Mouse (Mus musculus) central nervous system, embryonic 18 days (tissue): ENCODE data around the gene Izumo1. TPM values are rescaled to one million over a fixed set of nuclear protein-coding genes. Genes with fewer than 3 reads are reported as not detected.

ENCODE experiments used
- polyA plus RNA-seq: library from polyadenylated mRNA; depleted of rRNA; stranded (reverse); fragments of >200 nt; gene quantifications from 2 replicates; pipeline ENCODE4 v1.2.3, GENCODE M21; 2012; rRNA removed

Gene Izumo1
- 0.10 and 0.19 TPM in 2 replicates for polyA plus RNA-seq

DNA sequence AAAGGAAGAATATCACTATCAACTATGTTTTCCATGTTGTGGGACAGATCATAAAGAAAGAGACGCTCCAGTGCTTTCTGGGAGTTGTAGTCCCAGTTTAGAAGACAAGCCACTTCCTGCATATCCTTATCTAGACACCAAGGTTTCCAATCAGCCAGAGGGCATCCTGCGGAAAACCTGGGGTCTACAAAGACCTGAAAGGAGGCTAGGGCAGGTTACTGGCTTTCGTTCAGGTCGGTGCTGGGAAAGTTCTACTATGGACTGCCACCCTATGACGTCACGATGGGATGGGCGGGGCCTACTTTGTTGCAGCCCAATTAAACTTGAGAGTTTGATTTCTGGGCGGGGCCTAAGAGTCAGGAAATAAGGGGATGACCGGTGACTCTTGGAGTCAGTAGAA is at the start of gene Izumo1:
TSS of gene Izumo1 (plus strand) at position 369 of the 400 bp plus-strand sequence.

DNA sequence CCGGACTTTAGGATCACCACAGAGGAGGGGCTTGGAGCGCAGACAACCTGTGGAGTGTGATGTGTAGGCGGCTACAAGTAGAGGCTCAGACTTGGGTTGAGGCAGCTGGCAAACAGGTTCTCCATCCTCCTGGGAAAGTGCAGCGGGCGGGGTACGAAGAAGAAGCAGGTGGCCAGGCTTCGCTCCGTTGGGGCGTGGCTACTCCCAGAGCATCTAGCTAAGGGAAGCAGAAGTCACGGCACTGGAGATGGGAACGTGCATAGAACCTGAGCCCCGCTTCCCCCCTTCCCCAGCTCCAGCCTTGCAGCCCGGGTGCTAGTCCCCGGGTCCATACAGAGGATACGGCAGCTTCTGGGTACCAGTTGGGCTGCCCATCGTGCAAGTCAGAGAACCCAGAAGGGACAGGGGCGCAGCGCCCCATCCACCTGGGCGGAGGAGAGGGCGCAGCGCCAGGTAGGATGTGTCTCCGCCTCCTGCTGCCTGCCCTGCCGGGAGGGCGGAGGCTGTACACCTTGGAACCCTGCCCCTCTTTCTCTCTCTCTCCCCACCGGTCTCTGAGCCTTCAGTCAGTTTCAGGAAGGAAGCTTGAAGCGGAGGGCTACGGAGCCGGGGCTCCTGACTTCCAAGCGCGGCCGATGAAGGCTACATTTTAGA is 4.4 kb upstream of the Izumo1 start, which contains the start of gene Fut1:
TSS of gene Fut1 (plus strand) at position 248 of the 654 bp plus-strand sequence.

DNA sequence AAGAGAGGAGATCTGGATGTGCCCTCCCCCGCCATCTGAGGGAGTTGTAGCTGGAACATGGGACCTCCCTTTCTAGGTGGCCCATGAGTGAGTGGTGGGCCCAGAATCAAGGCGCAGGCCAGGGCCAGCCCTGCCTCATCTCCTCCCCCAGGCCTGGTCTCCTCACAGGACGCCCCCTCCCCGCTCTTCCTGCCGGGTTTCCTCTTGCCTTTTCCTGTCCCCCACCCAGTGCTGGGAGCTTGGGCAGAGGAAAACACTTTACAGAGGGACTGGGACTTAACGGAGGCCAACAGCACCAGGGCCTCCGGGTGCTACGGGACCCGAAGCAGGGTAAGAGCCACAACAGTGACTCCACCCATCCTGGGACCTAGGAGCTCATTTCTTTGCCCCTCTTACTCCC is 5.7 kb downstream of the Izumo1 start, which contains the start of gene Rasip1:
TSS of gene Rasip1 (plus strand) at position 228 of the 400 bp plus-strand sequence.

DNA sequence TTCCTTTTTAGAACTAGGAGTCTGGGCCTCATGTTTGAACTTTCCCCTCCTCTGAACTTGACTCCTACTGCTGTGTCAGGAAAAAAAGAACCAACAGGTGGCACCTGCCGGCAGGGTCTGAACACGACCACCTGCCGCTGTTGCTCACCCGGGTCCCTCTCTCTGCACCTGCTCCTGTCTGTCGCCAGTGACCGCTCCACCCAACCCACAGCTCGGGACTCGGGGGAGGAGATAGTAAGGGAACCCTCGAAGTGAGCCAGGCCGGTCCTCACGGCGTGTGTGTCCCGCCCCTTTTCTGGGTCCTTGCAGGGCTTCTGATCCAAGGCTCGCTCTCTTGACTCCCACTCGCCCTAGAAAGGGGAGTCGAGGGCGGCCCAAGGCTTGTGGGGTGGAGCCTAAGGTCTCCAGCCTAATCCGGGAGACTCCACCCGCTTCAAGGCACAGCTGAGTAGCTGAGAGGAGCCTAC is 18.0 kb downstream of the Izumo1 start, which contains the start of gene Mamstr:
TSS of gene Mamstr (plus strand) at position 417 of the 467 bp plus-strand sequence.

DNA sequence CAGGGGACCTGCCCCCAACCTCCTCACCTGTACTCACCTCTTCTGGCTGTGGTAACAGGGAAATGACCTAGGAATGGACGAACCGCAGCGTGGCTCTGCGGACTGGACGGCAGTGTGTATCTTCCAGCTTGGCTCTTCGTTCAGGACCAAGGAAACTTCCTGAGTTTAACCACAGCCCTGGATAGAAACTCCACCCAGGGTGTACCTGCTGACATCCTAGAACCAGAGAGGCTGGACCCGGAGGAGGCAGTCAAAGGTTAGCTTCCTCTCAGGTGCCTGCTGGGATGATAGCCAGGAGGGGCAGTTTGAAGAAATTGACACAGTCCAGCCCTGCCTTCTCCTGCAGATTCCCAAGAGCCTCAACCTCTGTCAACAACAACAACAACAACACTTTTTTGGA is 44.5 kb downstream of the Izumo1 start, which contains the start of gene Fut2:
TSS of gene Fut2 (minus strand) at position 234 of the 400 bp plus-strand sequence.

Other genes with a start within 250 kb of the Izumo1 start
- gene Snrnp70, start 226.1 kb upstream of the Izumo1 start, polyA plus RNA-seq, result 619 and 668 TPM in 2 replicates
- gene Kcna7, start 216.2 kb upstream of the Izumo1 start, polyA plus RNA-seq, result 0.03 TPM in 1 of 2 replicates, not detected in the other
- 0.06 and 0.13 TPM in 2 replicates for gene Ntf5, start 208.1 kb upstream of the Izumo1 start, polyA plus RNA-seq
- gene Lhb, start 201.0 kb upstream of the Izumo1 start, polyA plus RNA-seq, result 0.31 and 0.66 TPM in 2 replicates
- 23.7 and 24.0 TPM in 2 replicates for gene Gys1, start 187.0 kb upstream of the Izumo1 start, polyA plus RNA-seq
- gene Ruvbl2, start 183.7 kb upstream of the Izumo1 start, polyA plus RNA-seq, result 114 and 117 TPM in 2 replicates
- gene Ftl1, start 161.9 kb upstream of the Izumo1 start, polyA plus RNA-seq, result 1,600 and 1,742 TPM in 2 replicates
- gene Bax, start 154.9 kb upstream of the Izumo1 start, polyA plus RNA-seq, result 176 and 188 TPM in 2 replicates
- gene Tulp2, start 139.9 kb upstream of the Izumo1 start, polyA plus RNA-seq, result 0.22 and 0.32 TPM in 2 replicates
- 0.17 TPM in 1 of 2 replicates, not detected in the other for gene Gm45808, start 135.0 kb upstream of the Izumo1 start, polyA plus RNA-seq
- gene Dhdh, start 133.0 kb upstream of the Izumo1 start, polyA plus RNA-seq, result 3.0 and 3.2 TPM in 2 replicates
- gene Nucb1, start 111.4 kb upstream of the Izumo1 start, polyA plus RNA-seq, result 99.6 and 103 TPM in 2 replicates
- gene Ppp1r15a, start 95.5 kb upstream of the Izumo1 start, polyA plus RNA-seq, result 13.4 and 14.0 TPM in 2 replicates
- 2.4 and 6.4 TPM in 2 replicates for gene Plekha4, start 95.5 kb upstream of the Izumo1 start, polyA plus RNA-seq
- gene Hsd17b14, start 66.9 kb upstream of the Izumo1 start, polyA plus RNA-seq, result 0.10 and 0.53 TPM in 2 replicates
- gene Bcat2, start 51.7 kb upstream of the Izumo1 start, polyA plus RNA-seq, result 36.4 and 37.4 TPM in 2 replicates
- gene Fgf21, start 6.3 kb upstream of the Izumo1 start, polyA plus RNA-seq, result not detected in 2 replicates
- 0.04 and 0.21 TPM in 2 replicates for gene Fut1, start 4.5 kb upstream of the Izumo1 start, polyA plus RNA-seq
- 15.5 and 16.0 TPM in 2 replicates for gene Rasip1, start 5.7 kb downstream of the Izumo1 start, polyA plus RNA-seq
- gene Mamstr, start 18.2 kb downstream of the Izumo1 start, polyA plus RNA-seq, result 2.7 and 4.2 TPM in 2 replicates
- 0.06 and 0.07 TPM in 2 replicates for gene Fut2, start 44.6 kb downstream of the Izumo1 start, polyA plus RNA-seq
- 0.48 and 0.64 TPM in 2 replicates for gene Ntn5, start 62.2 kb downstream of the Izumo1 start, polyA plus RNA-seq
- gene Sec1, start 72.6 kb downstream of the Izumo1 start, polyA plus RNA-seq, result 0.43 and 0.63 TPM in 2 replicates
- 162 and 178 TPM in 2 replicates for gene Car11, start 78.0 kb downstream of the Izumo1 start, polyA plus RNA-seq
- 12.3 and 12.4 TPM in 2 replicates for gene Dbp, start 83.3 kb downstream of the Izumo1 start, polyA plus RNA-seq
- gene Rpl18, start 93.6 kb downstream of the Izumo1 start, polyA plus RNA-seq, result 517 and 597 TPM in 2 replicates
- 24.6 and 26.1 TPM in 2 replicates for gene Sphk2, start 96.2 kb downstream of the Izumo1 start, polyA plus RNA-seq
- 0.25 and 0.30 TPM in 2 replicates for gene Fam83e, start 99.4 kb downstream of the Izumo1 start, polyA plus RNA-seq
- not detected in 2 replicates for gene Spaca4, start 104.0 kb downstream of the Izumo1 start, polyA plus RNA-seq
- gene Lmtk3, start 161.9 kb downstream of the Izumo1 start, polyA plus RNA-seq, result 215 and 251 TPM in 2 replicates
- 6.0 and 6.2 TPM in 2 replicates for gene Sult2b1, start 162.9 kb downstream of the Izumo1 start, polyA plus RNA-seq
- 223 and 229 TPM in 2 replicates for gene Cyth2, start 192.8 kb downstream of the Izumo1 start, polyA plus RNA-seq
- gene Kcnj14, start 203.0 kb downstream of the Izumo1 start, polyA plus RNA-seq, result 2.0 and 2.3 TPM in 2 replicates
- gene Grwd1, start 209.1 kb downstream of the Izumo1 start, polyA plus RNA-seq, result 21.7 and 23.2 TPM in 2 replicates